Mouse (Mus musculus): Measurements from ENCODE around the gene Aig1. TPM values are rescaled to one million over a fixed set of nuclear protein-coding genes. Genes with fewer than 3 reads are reported as not detected.

Aig1 gene
- polyA plus RNA-seq, 1 experiment, result 8.5 TPM

- no peak for TF ChIP-seq POLR2A (IDR thresholded peaks at IDR 0.05; ENCODE audit: borderline replicate concordance, control insufficient read depth, low read depth, low read length)
- TF ChIP-seq CTCF (IDR thresholded peaks at IDR 0.05; ENCODE audit: control insufficient read depth, insufficient read depth, low read length), result no peak
- 83% methylated on average over 10 of the region's 10 CpGs for WGBS
- H3K27ac ChIP-seq (ENCODE audit: control insufficient read depth, insufficient read depth, low read depth, low read length, poor library complexity), result no peak overlapping the region
Observed at GRCm38 (mm10) chr10:13882975-13883875, 14.4 kb upstream of the Aig1 start.

GRCm38 (mm10) chr10:13882490-13882889 lies 13.7 kb upstream of the Aig1 start:
- peak; percentile 35; the same call in 1 of the 2 replicates for TF ChIP-seq CTCF (IDR thresholded peaks at IDR 0.05; ENCODE audit: control insufficient read depth, insufficient read depth, low read length)
- TF ChIP-seq POLR2A (IDR thresholded peaks at IDR 0.05; ENCODE audit: borderline replicate concordance, control insufficient read depth, low read depth, low read length), result no peak
- H3K4me3 ChIP-seq (replicated peaks; ENCODE audit: control insufficient read depth, low read depth, low read length), result no peak overlapping the region
- no peaks in the 10 kb centered on the region; the same call in 1 of the 2 replicates for H3K4me1 ChIP-seq (ENCODE audit: control insufficient read depth, insufficient read depth, low read length)
- no peak overlapping the region for H3K27ac ChIP-seq (ENCODE audit: control insufficient read depth, insufficient read depth, low read depth, low read length, poor library complexity)
- WGBS, result 68% methylated on average over 9 of the region's 9 CpGs

More at GRCm38 (mm10) chr10:13882975-13883875, 14.4 kb upstream of the Aig1 start:
- H3K4me1 ChIP-seq (ENCODE audit: control insufficient read depth, insufficient read depth, low read length), result no peaks in the 10 kb centered on the region; the same call in 1 of the 2 replicates
- H3K4me3 ChIP-seq (replicated peaks; ENCODE audit: control insufficient read depth, low read depth, low read length), result no peak overlapping the region

DNA sequence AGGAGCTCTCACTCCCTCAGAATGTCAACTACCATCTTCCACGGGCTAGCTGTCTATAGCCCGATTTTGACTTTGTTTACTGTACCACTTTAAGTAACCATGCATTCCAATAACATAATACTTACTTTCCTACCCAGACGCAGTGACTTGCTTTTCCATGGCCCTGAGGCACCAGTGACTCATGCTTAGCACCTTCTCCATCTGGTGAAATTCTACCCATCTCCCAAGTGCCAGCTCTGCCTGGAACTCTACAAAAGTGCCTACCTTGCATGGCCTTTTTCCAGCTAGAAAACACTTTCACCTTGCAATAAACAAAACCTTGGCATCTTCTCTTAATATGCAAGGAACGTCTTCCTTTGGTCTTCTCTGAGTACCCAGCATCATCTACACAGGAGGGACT lies 9.9 kb upstream of the Aig1 start:
- no peak for TF ChIP-seq CTCF (IDR thresholded peaks at IDR 0.05; ENCODE audit: control insufficient read depth, insufficient read depth, low read length)
- no peak for TF ChIP-seq POLR2A (IDR thresholded peaks at IDR 0.05; ENCODE audit: borderline replicate concordance, control insufficient read depth, low read depth, low read length)
- WGBS, result 85% methylated on average over 4 of the region's 4 CpGs

GRCm38 (mm10) chr10:13875038-13875420 lies 6.2 kb upstream of the Aig1 start:
- Histone ChIP-seq H3K4me3 (replicated peaks; ENCODE audit: control insufficient read depth, low read depth, low read length) (no peak overlapping the region), H3K4me1 (ENCODE audit: control insufficient read depth, insufficient read depth, low read length) (no peaks in the 10 kb centered on the region), H3K27ac (ENCODE audit: control insufficient read depth, insufficient read depth, low read depth, low read length, poor library complexity) (no peak overlapping the region)
- 76% methylated on average over 4 of the region's 4 CpGs for WGBS
- TF ChIP-seq CTCF (IDR thresholded peaks at IDR 0.05; ENCODE audit: control insufficient read depth, insufficient read depth, low read length), result no peak
- no peak for TF ChIP-seq POLR2A (IDR thresholded peaks at IDR 0.05; ENCODE audit: borderline replicate concordance, control insufficient read depth, low read depth, low read length)

More for the DNA sequence above, 9.9 kb upstream of the Aig1 start:
- Histone ChIP-seq H3K27ac (ENCODE audit: control insufficient read depth, insufficient read depth, low read depth, low read length, poor library complexity) (no peak overlapping the region), H3K4me3 (replicated peaks; ENCODE audit: control insufficient read depth, low read depth, low read length) (no peak overlapping the region), H3K4me1 (ENCODE audit: control insufficient read depth, insufficient read depth, low read length) (no peaks in the 10 kb centered on the region)

GRCm38 (mm10) chr10:13874301-13875037 lies 5.7 kb upstream of the Aig1 start:
- no peak overlapping the region for H3K4me3 ChIP-seq (replicated peaks; ENCODE audit: control insufficient read depth, low read depth, low read length)
- WGBS, result 60% methylated on average over 10 of the region's 10 CpGs
- no peaks in the 10 kb centered on the region for H3K4me1 ChIP-seq (ENCODE audit: control insufficient read depth, insufficient read depth, low read length)
- TF ChIP-seq POLR2A (IDR thresholded peaks at IDR 0.05; ENCODE audit: borderline replicate concordance, control insufficient read depth, low read depth, low read length) (no peak), CTCF (IDR thresholded peaks at IDR 0.05; ENCODE audit: control insufficient read depth, insufficient read depth, low read length) (no peak)
- no peak overlapping the region for H3K27ac ChIP-seq (ENCODE audit: control insufficient read depth, insufficient read depth, low read depth, low read length, poor library complexity)

- Histone ChIP-seq H3K4me3 (replicated peaks; ENCODE audit: control insufficient read depth, low read depth, low read length) (no peak overlapping the region), H3K4me1 (ENCODE audit: control insufficient read depth, insufficient read depth, low read length) (no peaks in the 10 kb centered on the region; the same call in 1 of the 2 replicates), H3K27ac (ENCODE audit: control insufficient read depth, insufficient read depth, low read depth, low read length, poor library complexity) (no peak overlapping the region)
- 50% methylated on average over 3 of the region's 3 CpGs for WGBS
- TF ChIP-seq POLR2A (IDR thresholded peaks at IDR 0.05; ENCODE audit: borderline replicate concordance, control insufficient read depth, low read depth, low read length) (no peak), CTCF (IDR thresholded peaks at IDR 0.05; ENCODE audit: control insufficient read depth, insufficient read depth, low read length) (no peak)
Observed at GRCm38 (mm10) chr10:13870531-13870930, 1.8 kb upstream of the Aig1 start.

- Histone ChIP-seq H3K4me1 (ENCODE audit: control insufficient read depth, insufficient read depth, low read length) (no peaks in the 10 kb centered on the region; the same call in 1 of the 2 replicates), H3K4me3 (replicated peaks; ENCODE audit: control insufficient read depth, low read depth, low read length) (peak overlapping the region; percentile 36), H3K27ac (ENCODE audit: control insufficient read depth, insufficient read depth, low read depth, low read length, poor library complexity) (no peak overlapping the region)
- 17% methylated on average over 13 of the region's 13 CpGs for WGBS
- TF ChIP-seq POLR2A (IDR thresholded peaks at IDR 0.05; ENCODE audit: borderline replicate concordance, control insufficient read depth, low read depth, low read length) (no peak), CTCF (IDR thresholded peaks at IDR 0.05; ENCODE audit: control insufficient read depth, insufficient read depth, low read length) (no peak)
Observed at GRCm38 (mm10) chr10:13869322-13870035, 699 bp upstream of the Aig1 start.
